Mouse (Mus musculus) bone marrow macrophage, adult 2 months (primary cell): ENCODE results near the gene Prkd2.

ENCODE experiments used
- CTCF ChIP-seq: IDR thresholded peaks from 2 replicates; pipeline ENCODE4 v1.5.1; 2012; ENCODE audit warnings: low read depth, mild to moderate bottlenecking, low read length, moderate library complexity
- POLR2A ChIP-seq: IDR thresholded peaks from 2 replicates; pipeline ENCODE4 v1.6.1; 2012; ENCODE audit warnings: mild to moderate bottlenecking, low read depth, low read length, borderline replicate concordance

GRCm38 (mm10) chr7:16906281-16906680 lies 63.6 kb downstream of the Prkd2 start, which contains the start of gene Ptgir:
- TF ChIP-seq CTCF (no peak), POLR2A (no peak)
